Mouse (Mus musculus) heart, embryonic 15.5 days (tissue): ENCODE results near the gene Lrrc4c. TPM values are rescaled to one million over a fixed set of nuclear protein-coding genes. Genes with fewer than 3 reads are reported as not detected.
A peak's percentile ranks its signal among the peaks of the same experiment; 100 is the strongest.

Source experiments
- ATAC-seq: fragments of 200-750 bp; cut with Nextera tagmentation; replicated peaks from 2 replicates; pipeline ENCODE4 v1.8.0; 2017; ENCODE audit warnings: low read depth, moderate TSS enrichment; ENCODE audit not compliant: insufficient number of reproducible peaks, insufficient read depth, low FRiP score
- H3K27ac ChIP-seq: fragments of 300-500 bp; sonication (generic); 2 replicates; pipeline ENCODE4 v1.5.1; 2015; ENCODE audit warnings: mild to moderate bottlenecking, inconsistent platforms
- H3K27me3 ChIP-seq: fragments of 300-500 bp; sonication (generic); 2 replicates; pipeline ENCODE4 v1.6.1; 2015; ENCODE audit warnings: inconsistent platforms
- H3K36me3 ChIP-seq: fragments of 300-500 bp; sonication (generic); 2 replicates; pipeline ENCODE4 v1.6.1; 2015; ENCODE audit warnings: mild to moderate bottlenecking, inconsistent platforms
- H3K4me1 ChIP-seq: fragments of 300-500 bp; sonication (generic); replicated peaks from 2 replicates; pipeline ENCODE4 v1.6.1; 2015; ENCODE audit warnings: inconsistent platforms
- H3K4me2 ChIP-seq: fragments of 300-500 bp; sonication (generic); 2 replicates; pipeline ENCODE4 v1.6.1; 2015; ENCODE audit warnings: inconsistent platforms, mild to moderate bottlenecking, moderate library complexity
- H3K4me3 ChIP-seq: fragments of 300-500 bp; sonication (generic); 2 replicates; pipeline ENCODE4 v1.5.1; 2015; ENCODE audit warnings: mild to moderate bottlenecking, inconsistent platforms
- H3K9ac ChIP-seq: fragments of 300-500 bp; sonication (generic); 2 replicates; pipeline ENCODE4 v1.6.1; 2015; ENCODE audit warnings: mild to moderate bottlenecking, inconsistent platforms
- H3K9me3 ChIP-seq: fragments of 300-500 bp; sonication (generic); replicated peaks from 2 replicates; pipeline ENCODE4 v1.6.1; 2016; ENCODE audit warnings: inconsistent platforms
- WGBS: fragments of 180-500 bp; shearing (Covaris S2); methylation state at CpG from one replicate; pipeline ENCODE4 v1.1.7; 2015; ENCODE audit warnings: mixed read lengths; 5-methylcytosine and 5-hydroxymethylcytosine counted together
- polyA plus RNA-seq: library from polyadenylated mRNA; unstranded; fragments of >200 nt; fragmentation: Nextera tagmentation; extraction: Ambion mirVana; gene quantifications from 2 replicates; pipeline ENCODE4 v1.2.1, GENCODE M21; 2015

Lrrc4c gene
- 1.2 and 2.0 TPM in 2 replicates for polyA plus RNA-seq

- H3K4me2 ChIP-seq = peak within 1 kb of the TSS; percentile 66
- no peak for ATAC-seq
Measured at GRCm38 (mm10) chr2:96317387-96318299, at the start of gene Lrrc4c. Lrrc4c (plus strand) TSS chr2:96318169.

GRCm38 (mm10) chr2:96275061-96275460 lies 42.9 kb upstream of the Lrrc4c start:
- 66% methylated on average over 1 of the region's 1 CpGs for WGBS

More at GRCm38 (mm10) chr2:96317387-96318299, at the start of gene Lrrc4c:
- no peaks in the 10 kb centered on the region for H3K36me3 ChIP-seq
- 12% methylated on average over 18 of the region's 18 CpGs for WGBS
- peak within 1 kb of the TSS; percentile 28; the same call in 1 of the 2 replicates for H3K27ac ChIP-seq
- H3K9ac ChIP-seq = peak within 1 kb of the TSS; percentile 33; the same call in 1 of the 2 replicates
- no peaks in the 10 kb centered on the region for H3K27me3 ChIP-seq
- peak within 1 kb of the TSS; percentile 43 for H3K4me3 ChIP-seq
- peaks cover 31% of the 10 kb centered on the region for H3K4me1 ChIP-seq
- H3K9me3 ChIP-seq = no peaks in the 10 kb centered on the region

GRCm38 (mm10) chr2:96282926-96283325 lies 35.0 kb upstream of the Lrrc4c start:
- ATAC-seq = no peak
- no peaks in the 10 kb centered on the region for H3K27me3 ChIP-seq
- 76% methylated on average over 5 of the region's 5 CpGs for WGBS
- no peak overlapping the region for H3K4me2 ChIP-seq
- H3K36me3 ChIP-seq = no peaks in the 10 kb centered on the region
- no peak overlapping the region for H3K27ac ChIP-seq
- H3K4me3 ChIP-seq = no peak overlapping the region
- no peaks in the 10 kb centered on the region for H3K9me3 ChIP-seq
- no peak overlapping the region for H3K9ac ChIP-seq
- H3K4me1 ChIP-seq = no peaks in the 10 kb centered on the region

More at GRCm38 (mm10) chr2:96275061-96275460, 42.9 kb upstream of the Lrrc4c start:
- Histone ChIP-seq H3K4me2 (no peak overlapping the region), H3K4me1 (no peaks in the 10 kb centered on the region), H3K4me3 (no peak overlapping the region), H3K27ac (no peak overlapping the region), H3K36me3 (no peaks in the 10 kb centered on the region), H3K27me3 (no peaks in the 10 kb centered on the region), H3K9me3 (no peaks in the 10 kb centered on the region), H3K9ac (no peak overlapping the region)
- ATAC-seq = no peak

- Histone ChIP-seq H3K4me2 (no peak overlapping the region), H3K4me1 (no peaks in the 10 kb centered on the region), H3K9me3 (no peaks in the 10 kb centered on the region), H3K27ac (no peak overlapping the region), H3K9ac (no peak overlapping the region), H3K36me3 (no peaks in the 10 kb centered on the region), H3K4me3 (no peak overlapping the region), H3K27me3 (no peaks in the 10 kb centered on the region)
- no peak for ATAC-seq
- WGBS = 64% methylated on average over 4 of the region's 4 CpGs
Measured at GRCm38 (mm10) chr2:96287512-96287911, 30.5 kb upstream of the Lrrc4c start.

- H3K9me3 ChIP-seq = no peaks in the 10 kb centered on the region
- H3K36me3 ChIP-seq = no peaks in the 10 kb centered on the region
- no peaks in the 10 kb centered on the region for H3K27me3 ChIP-seq
- no peak for ATAC-seq
- H3K4me1 ChIP-seq = no peaks in the 10 kb centered on the region
- H3K4me2 ChIP-seq = no peak overlapping the region
- H3K27ac ChIP-seq = no peak overlapping the region
- H3K4me3 ChIP-seq = no peak overlapping the region
- no peak overlapping the region for H3K9ac ChIP-seq
- WGBS = 57% methylated on average over 1 of the region's 1 CpGs
Measured at GRCm38 (mm10) chr2:96290541-96290940, 27.4 kb upstream of the Lrrc4c start.

- ATAC-seq = no peak
- H3K4me3 ChIP-seq = no peak overlapping the region
- no peak overlapping the region for H3K9ac ChIP-seq
- peak overlapping the region; percentile 29; the same call in 1 of the 2 replicates for H3K4me2 ChIP-seq
- H3K27me3 ChIP-seq = no peaks in the 10 kb centered on the region
- 11% methylated on average over 5 of the region's 5 CpGs for WGBS
- peaks cover 22% of the 10 kb centered on the region; the same call in 1 of the 2 replicates for H3K4me1 ChIP-seq
- H3K27ac ChIP-seq = no peak overlapping the region
- no peaks in the 10 kb centered on the region for H3K9me3 ChIP-seq
- H3K36me3 ChIP-seq = no peaks in the 10 kb centered on the region
Measured at GRCm38 (mm10) chr2:96315034-96315433, 2.9 kb upstream of the Lrrc4c start.

GRCm38 (mm10) chr2:96316531-96316930 lies 1.4 kb upstream of the Lrrc4c start:
- Histone ChIP-seq H3K4me2 (no peak overlapping the region), H3K27ac (no peak overlapping the region), H3K36me3 (no peaks in the 10 kb centered on the region), H3K4me3 (no peak overlapping the region), H3K27me3 (no peaks in the 10 kb centered on the region), H3K4me1 (peaks cover 28% of the 10 kb centered on the region), H3K9me3 (no peaks in the 10 kb centered on the region), H3K9ac (no peak overlapping the region)
- 29% methylated on average over 1 of the region's 1 CpGs for WGBS
- ATAC-seq = no peak

GRCm38 (mm10) chr2:96318556-96318955 lies 587 bp downstream of the Lrrc4c start:
- Histone ChIP-seq H3K36me3 (no peaks in the 10 kb centered on the region), H3K9me3 (no peaks in the 10 kb centered on the region), H3K27ac (no peak overlapping the region), H3K4me2 (peak overlapping the region; percentile 66), H3K4me3 (peak overlapping the region; percentile 43), H3K27me3 (no peaks in the 10 kb centered on the region), H3K4me1 (peaks cover 31% of the 10 kb centered on the region), H3K9ac (no peak overlapping the region)
- WGBS = 26% methylated on average over 7 of the region's 7 CpGs
- ATAC-seq = no peak

- Histone ChIP-seq H3K9me3 (no peaks in the 10 kb centered on the region), H3K4me3 (peak overlapping the region; percentile 35), H3K9ac (no peak overlapping the region), H3K4me1 (peaks cover 31% of the 10 kb centered on the region), H3K27ac (peak overlapping the region; percentile 18), H3K4me2 (peak overlapping the region; percentile 66), H3K36me3 (no peaks in the 10 kb centered on the region), H3K27me3 (no peaks in the 10 kb centered on the region)
- no peak for ATAC-seq
- WGBS = 10% methylated on average over 8 of the region's 8 CpGs
Measured at GRCm38 (mm10) chr2:96319201-96319600, 1.2 kb downstream of the Lrrc4c start.

GRCm38 (mm10) chr2:96319649-96320048 lies 1.7 kb downstream of the Lrrc4c start:
- Histone ChIP-seq H3K9ac (no peak overlapping the region), H3K27me3 (no peaks in the 10 kb centered on the region)

GRCm38 (mm10) chr2:96334652-96335051 lies 16.7 kb downstream of the Lrrc4c start:
- no peak overlapping the region for H3K9ac ChIP-seq
- ATAC-seq = no peak

More at GRCm38 (mm10) chr2:96319649-96320048, 1.7 kb downstream of the Lrrc4c start:
- Histone ChIP-seq H3K9me3 (no peaks in the 10 kb centered on the region), H3K4me1 (peaks cover 31% of the 10 kb centered on the region), H3K4me3 (peak overlapping the region; percentile 35), H3K4me2 (peak overlapping the region; percentile 66), H3K27ac (peak overlapping the region; percentile 37), H3K36me3 (no peaks in the 10 kb centered on the region)
- ATAC-seq = peak; percentile 70; the same call in 1 of the 2 replicates
- 16% methylated on average over 6 of the region's 6 CpGs for WGBS

More at GRCm38 (mm10) chr2:96334652-96335051, 16.7 kb downstream of the Lrrc4c start:
- H3K4me1 ChIP-seq = no peaks in the 10 kb centered on the region
- WGBS = 40% methylated on average over 3 of the region's 3 CpGs
- H3K4me2 ChIP-seq = no peak overlapping the region
- H3K27ac ChIP-seq = no peak overlapping the region; the same call in 1 of the 2 replicates
- H3K9me3 ChIP-seq = no peaks in the 10 kb centered on the region
- no peaks in the 10 kb centered on the region for H3K36me3 ChIP-seq
- H3K4me3 ChIP-seq = no peak overlapping the region
- no peaks in the 10 kb centered on the region for H3K27me3 ChIP-seq
